14 mouse cellular contexts compared by ENCODE assay signal in the genomic region with DNA sequence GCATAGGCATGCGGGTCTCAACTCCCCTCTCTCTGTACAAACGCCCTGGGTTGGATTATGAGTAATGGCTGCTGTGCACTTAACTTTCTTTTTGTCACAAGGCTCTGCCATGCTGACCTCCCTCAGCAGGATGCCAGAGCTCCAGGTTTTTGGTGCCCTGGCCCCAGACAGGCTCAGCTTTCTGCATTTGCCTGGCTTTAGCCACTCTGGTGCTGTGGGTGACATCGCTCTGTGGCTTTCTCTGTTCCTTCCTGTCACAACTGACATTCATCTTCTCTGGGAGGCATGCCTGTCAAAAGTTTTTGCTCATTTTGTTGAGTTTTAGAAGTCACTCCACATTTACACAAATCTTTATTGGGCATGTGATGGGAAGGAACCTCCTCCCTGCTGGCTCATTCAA.
"Had no signal": no experiment of that assay in that cellular context is flagged by ENCODE, and none has a peak within 500 bp of the region (broad histone marks: within the 10 kb centered on the region; RNA-seq: fewer than 3 reads in every experiment).

No protein-coding gene starts in this region.

- H3K27me3 ChIP-seq: midbrain, embryonic 13.5 days; midbrain, embryonic 15.5 days; neural tube, embryonic 12.5 days; stomach, embryonic 15.5 days had no signal

- H3K4me2 ChIP-seq: lung, embryonic 14.5 days; midbrain, embryonic 11.5 days; midbrain, embryonic 13.5 days; midbrain, embryonic 15.5 days; neural tube, embryonic 12.5 days; stomach, embryonic 15.5 days had no signal

- DNase-seq: lung, adult 18-20 months; lung, embryonic 14.5 days; lung, postnatal 10 days; lung, postnatal 4 days; right cerebral cortex, postnatal 14 days; thymus, adult 2 months; thymus, postnatal 14 days; thymus, postnatal 36 days had no signal

- H3K4me3 ChIP-seq: midbrain, embryonic 13.5 days; midbrain, embryonic 15.5 days; neural tube, embryonic 12.5 days; stomach, embryonic 15.5 days had no signal

- ATAC-seq: midbrain, embryonic 13.5 days; midbrain, embryonic 15.5 days had no signal

- H3K36me3 ChIP-seq: midbrain, embryonic 15.5 days had no signal

- H3K9ac ChIP-seq: lung, embryonic 14.5 days; midbrain, embryonic 13.5 days; midbrain, embryonic 15.5 days; neural tube, embryonic 12.5 days; stomach, embryonic 15.5 days had no signal

- H3K9me3 ChIP-seq: midbrain, embryonic 13.5 days; midbrain, embryonic 15.5 days; neural tube, embryonic 12.5 days; stomach, embryonic 15.5 days had no signal

- H3K4me1 ChIP-seq: stomach, embryonic 15.5 days had no signal

- H3K27ac ChIP-seq: midbrain, embryonic 13.5 days; midbrain, embryonic 15.5 days; neural tube, embryonic 12.5 days; stomach, embryonic 15.5 days; stomach, postnatal 0 days had no signal
